Mouse (Mus musculus) gastrocnemius, adult 18-20 months (tissue): Measurements from ENCODE around the gene Rbm10. TPM values are rescaled to one million over a fixed set of nuclear protein-coding genes. Genes with fewer than 3 reads are reported as not detected.

ENCODE experiments used
- DNase-seq: peaks from one replicate; pipeline ENCODE4 v3.0.0; 2021; ENCODE audit warnings: low spot score
- long read RNA-seq, 2 experiments: library from polyadenylated mRNA; stranded (forward); transcript quantifications; one replicate each; pipeline ENCODE4 v2.0.0; 2021
- total RNA-seq, 2 experiments: library from RNA; stranded (reverse); gene quantifications; 2 replicates each; pipeline ENCODE4 v1.2.3; 2021

Rbm10 gene
- total RNA-seq: 10 to 100 TPM in 1 of 2 experiments, 1 to 10 TPM in 1; 10.0 to 11.2 TPM
- long read RNA-seq, experiment 1, transcript Rbm10-203 (23 exons, 3,172 nt): major isoform, 5 of 14 reads
- long read RNA-seq, experiment 1, partial matches to known transcripts: 4 of 14 reads
- long read RNA-seq, experiment 1, other reads (novel, unspliced or antisense): 5 of 14 reads
- long read RNA-seq, experiment 2, partial matches to known transcripts: 3 of 18 reads
- long read RNA-seq, experiment 2, other reads (novel, unspliced or antisense): 8 of 18 reads

- DNase-seq: peak; percentile 68
These were observed at the start of gene Rbm10, which contains the start of gene Ndufb11 for GRCm38 (mm10) chrX:20617176-20617902. Gene Rbm10, plus strand, starts transcription at chrX:20617503. Gene Ndufb11, minus strand, starts transcription at chrX:20617619.

- DNase-seq: no peak
These were observed 46.3 kb upstream of the Rbm10 start for GRCm38 (mm10) chrX:20571024-20571423.

GRCm38 (mm10) chrX:20572683-20573082 is 44.6 kb upstream of the Rbm10 start:
- DNase-seq: no peak

GRCm38 (mm10) chrX:20573927-20574326 is 43.4 kb upstream of the Rbm10 start:
- DNase-seq: no peak

- no peak for DNase-seq
These were observed 29.3 kb upstream of the Rbm10 start for GRCm38 (mm10) chrX:20587968-20588367.

- no peak for DNase-seq
These were observed 8.8 kb upstream of the Rbm10 start for GRCm38 (mm10) chrX:20608500-20608899.

- DNase-seq: no peak
These were observed 485 bp upstream of the Rbm10 start for GRCm38 (mm10) chrX:20616861-20617175.

GRCm38 (mm10) chrX:20617903-20618399 is 648 bp downstream of the Rbm10 start:
- DNase-seq: peak; percentile 9

GRCm38 (mm10) chrX:20638141-20638540 is 20.8 kb downstream of the Rbm10 start:
- no peak for DNase-seq

GRCm38 (mm10) chrX:20644780-20645179 is 27.5 kb downstream of the Rbm10 start:
- no peak for DNase-seq

GRCm38 (mm10) chrX:20657593-20657992 is 40.3 kb downstream of the Rbm10 start:
- no peak for DNase-seq

- DNase-seq: peak; percentile 71
These were observed 40.8 kb downstream of the Rbm10 start, which contains the start of gene Uba1 for GRCm38 (mm10) chrX:20658026-20658652. Gene Uba1, plus strand, starts transcription at chrX:20658326.

- DNase-seq: no peak
These were observed 41.6 kb downstream of the Rbm10 start for GRCm38 (mm10) chrX:20658891-20659406.

- DNase-seq: no peak
These were observed 45.0 kb downstream of the Rbm10 start for GRCm38 (mm10) chrX:20662317-20662715.

GRCm38 (mm10) chrX:20662716-20663443 is 45.6 kb downstream of the Rbm10 start:
- peak; percentile 88 for DNase-seq

- no peak for DNase-seq
These were observed 46.1 kb downstream of the Rbm10 start for GRCm38 (mm10) chrX:20663444-20663790.

- peak; percentile 90 for DNase-seq
These were observed 70.3 kb downstream of the Rbm10 start, which contains the start of gene Cdk16 for GRCm38 (mm10) chrX:20687519-20688067. Gene Cdk16, plus strand, starts transcription at chrX:20687954.

- peak; percentile 73 for DNase-seq
These were observed 70.8 kb downstream of the Rbm10 start for GRCm38 (mm10) chrX:20688068-20688547.

- peak; percentile 47 for DNase-seq
These were observed 71.3 kb downstream of the Rbm10 start for GRCm38 (mm10) chrX:20688615-20689014.

GRCm38 (mm10) chrX:20691566-20691965 is 74.3 kb downstream of the Rbm10 start:
- no peak for DNase-seq

- no peak for DNase-seq
These were observed 75.3 kb downstream of the Rbm10 start for GRCm38 (mm10) chrX:20692616-20693015.
